Mouse (Mus musculus) heart, postnatal 0 days (tissue): ENCODE results near the gene Efhd2. TPM values are rescaled to one million over a fixed set of nuclear protein-coding genes. Genes with fewer than 3 reads are reported as not detected.

Experiments
- ATAC-seq: fragments of 200-750 bp; cut with Nextera tagmentation; 2 replicates; pipeline ENCODE4 v1.8.0; 2017; ENCODE audit warnings: low read depth, moderate number of reproducible peaks, moderate library complexity; ENCODE audit not compliant: insufficient read depth
- DNase-seq: peaks from one replicate; pipeline ENCODE4 v3.0.0-alpha.2; 2016; ENCODE audit warnings: low spot score
- H3K27ac ChIP-seq: fragments of 300-500 bp; sonication (generic); 2 replicates; pipeline ENCODE4 v1.5.1; 2014; ENCODE audit warnings: low read depth, mild to moderate bottlenecking
- H3K27me3 ChIP-seq: fragments of 300-500 bp; sonication (generic); 2 replicates; pipeline ENCODE4 v1.6.1; 2014; ENCODE audit warnings: low read length, mixed read lengths; ENCODE audit not compliant: control insufficient read depth, insufficient read depth
- H3K36me3 ChIP-seq: fragments of 300-500 bp; sonication (generic); replicated peaks from 2 replicates; pipeline ENCODE4 v1.6.1; 2014; ENCODE audit warnings: low read length, mixed read lengths; ENCODE audit not compliant: control insufficient read depth, insufficient read depth
- H3K4me1 ChIP-seq: fragments of 300-500 bp; sonication (generic); 2 replicates; pipeline ENCODE4 v1.6.1; 2014; ENCODE audit warnings: antibody characterized with exemption; ENCODE audit not compliant: control insufficient read depth, insufficient read depth
- H3K4me2 ChIP-seq: fragments of 300-500 bp; sonication (generic); 2 replicates; pipeline ENCODE4 v1.6.1; 2014; ENCODE audit warnings: low read depth, mild to moderate bottlenecking, low read length, moderate library complexity
- H3K4me3 ChIP-seq: fragments of 300-500 bp; sonication (generic); 2 replicates; pipeline ENCODE4 v1.5.1; 2014; ENCODE audit warnings: low read depth, low read length
- H3K9ac ChIP-seq: fragments of 300-500 bp; sonication (generic); replicated peaks from 2 replicates; pipeline ENCODE4 v1.6.1; 2014; ENCODE audit warnings: low read depth, low read length, mixed read lengths
- H3K9me3 ChIP-seq: fragments of 300-500 bp; sonication (generic); replicated peaks from 2 replicates; pipeline ENCODE4 v1.6.1; 2016; ENCODE audit warnings: low read length; ENCODE audit not compliant: control insufficient read depth
- CTCF ChIP-seq: IDR thresholded peaks from 2 replicates; pipeline ENCODE4 v1.5.1; 2016; ENCODE audit warnings: antibody characterized with exemption, control low read depth, low read depth
- EP300 ChIP-seq: IDR thresholded peaks from 2 replicates; pipeline ENCODE4 v1.6.1; 2016; ENCODE audit warnings: antibody characterized with exemption, low read depth
- WGBS: fragments of 180-500 bp; shearing (Covaris S2); extraction: QIAGEN DNeasy Blood & Tissue Kit; methylation state at CpG from one replicate; pipeline ENCODE4 v1.1.7; 2014; 5-methylcytosine and 5-hydroxymethylcytosine counted together
- polyA plus RNA-seq: library from polyadenylated mRNA; unstranded; fragments of >200 nt; fragmentation: Nextera tagmentation; extraction: Ambion mirVana; gene quantifications from 2 replicates; pipeline ENCODE4 v1.2.1, GENCODE M21; 2015
- total RNA-seq: library from RNA; depleted of rRNA; stranded (reverse); fragments of >200 nt; gene quantifications from 2 replicates; pipeline ENCODE4 v1.2.3, GENCODE M21; 2014; ENCODE audit warnings: low replicate concordance

Efhd2 gene
- total and polyA plus RNA-seq, 2 experiments from 2014 or later, result 42.9 to 56.9 TPM

DNA sequence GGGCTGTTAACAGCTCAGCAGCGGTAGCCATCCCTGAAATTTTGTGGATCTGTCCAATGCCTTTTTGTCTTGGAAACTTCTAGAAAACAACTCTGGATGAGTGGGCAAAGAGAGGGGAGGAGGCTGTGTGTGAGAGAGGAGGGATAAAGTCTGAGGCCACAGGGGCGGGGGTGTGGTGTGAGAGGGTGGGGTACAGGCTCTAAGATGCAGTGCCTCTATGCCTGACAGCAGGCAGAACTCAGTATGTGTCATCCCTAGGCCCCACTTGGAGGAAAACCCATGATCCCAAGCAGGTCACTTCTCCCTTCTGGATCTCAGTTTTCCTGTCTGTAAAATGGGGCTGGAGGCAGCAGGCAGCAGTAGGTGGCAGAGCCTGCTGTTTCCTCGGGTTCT lies 3.4 kb downstream of the Efhd2 start:
- DNase-seq (no peak), ATAC-seq (no peak)
- no peak overlapping the region for H3K27ac ChIP-seq
- H3K27me3 ChIP-seq, result no peaks in the 10 kb centered on the region
- H3K4me3 ChIP-seq, result no peak overlapping the region
- TF ChIP-seq EP300, result no peak
- TF ChIP-seq CTCF, result no peak
- peaks cover 47% of the 10 kb centered on the region for H3K4me1 ChIP-seq
- no peaks in the 10 kb centered on the region for H3K9me3 ChIP-seq
- no peak overlapping the region for H3K9ac ChIP-seq
- H3K36me3 ChIP-seq, result 0 out of 2 replicates have a peak, but pooled peaks cover 6% of the 10 kb centered on the region
- 91% methylated on average over 3 of the region's 3 CpGs for whole genome bisulfite sequencing
- H3K4me2 ChIP-seq, result 0 out of 2 replicates have a peak overlapping the region, but pooled peaks have one; percentile 76

DNA sequence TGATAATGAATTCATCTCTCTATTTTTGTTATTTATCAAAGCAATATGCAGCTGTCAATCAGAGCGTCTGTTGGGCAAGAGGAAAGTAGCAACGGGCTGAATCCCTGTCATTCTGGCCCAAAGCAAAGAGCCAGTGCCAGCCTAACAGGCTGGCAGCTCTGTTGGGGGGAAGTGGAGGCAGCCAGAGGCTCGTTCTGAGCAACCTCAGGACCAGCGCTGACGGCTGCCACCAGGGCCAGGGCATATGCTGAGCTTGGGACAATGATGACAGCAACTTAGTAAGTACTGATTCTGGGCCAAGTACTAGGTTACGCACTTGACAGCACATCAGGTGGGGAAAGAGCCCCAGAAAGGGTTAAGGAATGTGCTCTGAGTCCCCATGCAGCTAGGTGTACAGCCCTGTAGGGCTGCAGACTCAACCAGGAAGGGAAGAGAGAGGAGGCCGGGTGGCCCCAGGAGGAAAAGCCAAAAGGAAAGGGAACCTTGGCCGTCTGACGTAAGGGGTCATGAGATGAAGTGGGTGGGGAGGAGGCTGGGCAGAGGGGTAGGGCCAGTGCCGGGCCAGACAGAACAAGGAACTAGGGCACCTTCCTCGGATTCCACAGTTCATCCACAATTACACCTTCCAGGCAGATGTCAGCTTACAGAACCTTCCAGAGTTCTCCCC lies 3.9 kb downstream of the Efhd2 start:
- DNase-seq, result no peak
- 0 out of 2 replicates have a peak, but pooled peaks cover 6% of the 10 kb centered on the region for H3K36me3 ChIP-seq
- no peaks in the 10 kb centered on the region for H3K9me3 ChIP-seq
- H3K27ac ChIP-seq, result no peak overlapping the region
- no peaks in the 10 kb centered on the region for H3K27me3 ChIP-seq
- no peak overlapping the region for H3K9ac ChIP-seq
- TF ChIP-seq CTCF (no peak), EP300 (no peak)
- H3K4me1 ChIP-seq, result peaks cover 50% of the 10 kb centered on the region
- H3K4me2 ChIP-seq, result no peak overlapping the region
- 64% methylated on average over 11 of the region's 11 CpGs for WGBS
- no peak overlapping the region for H3K4me3 ChIP-seq
- ATAC-seq, result no peak

DNA sequence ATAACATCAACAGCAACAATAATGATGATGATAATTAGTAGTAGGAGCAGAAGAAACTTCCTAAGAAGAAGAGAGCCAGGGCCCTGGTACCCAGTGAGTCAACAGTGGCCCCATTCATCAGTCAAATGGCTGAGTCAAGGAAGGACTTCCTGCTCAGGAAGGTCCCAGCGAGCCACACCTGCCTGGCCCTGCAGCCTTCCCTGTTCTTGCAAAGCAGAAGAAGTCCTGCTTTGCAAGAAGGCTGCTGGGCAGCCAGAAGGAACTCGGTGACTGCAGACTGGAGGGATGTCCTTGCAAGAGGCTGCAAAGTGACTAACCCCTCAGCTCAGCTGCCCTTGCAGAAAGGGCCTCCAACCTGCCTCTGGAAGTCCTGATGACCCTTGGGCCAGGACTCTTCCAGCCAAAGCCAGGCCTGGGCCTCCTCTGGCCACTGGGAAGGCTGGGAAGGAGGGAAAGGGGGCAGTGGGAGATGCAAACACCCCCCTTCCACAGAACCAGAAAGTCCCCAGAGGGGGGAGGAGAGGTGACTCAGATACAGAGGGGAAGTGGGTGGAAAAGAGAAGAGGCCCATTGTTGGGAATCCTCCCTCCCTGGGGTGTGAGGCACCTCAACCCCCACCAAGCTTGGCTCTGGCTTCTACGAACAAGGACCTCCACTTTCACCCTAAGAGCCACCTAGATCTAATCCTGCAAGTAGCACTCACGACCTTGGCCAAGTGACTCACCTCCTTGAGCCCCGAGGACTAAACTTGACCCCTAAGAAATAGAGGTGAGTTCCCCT lies 5.1 kb downstream of the Efhd2 start:
- Histone ChIP-seq H3K36me3 (0 out of 2 replicates have a peak, but pooled peaks cover 6% of the 10 kb centered on the region), H3K9me3 (no peaks in the 10 kb centered on the region), H3K4me3 (no peak overlapping the region), H3K4me1 (peaks cover 43% of the 10 kb centered on the region), H3K27ac (peak overlapping the region; percentile 8; the same call in 1 of the 2 replicates), H3K9ac (no peak overlapping the region), H3K4me2 (no peak overlapping the region), H3K27me3 (no peaks in the 10 kb centered on the region)
- DNase-seq (no peak), ATAC-seq (no peak)
- TF ChIP-seq CTCF (no peak), EP300 (no peak)
- 55% methylated on average over 5 of the region's 5 CpGs for WGBS

GRCm38 (mm10) chr4:141868051-141868450 lies 6.7 kb downstream of the Efhd2 start:
- Histone ChIP-seq H3K9me3 (no peaks in the 10 kb centered on the region), H3K4me3 (no peak overlapping the region), H3K9ac (no peak overlapping the region), H3K27ac (peak overlapping the region; percentile 84), H3K27me3 (no peaks in the 10 kb centered on the region), H3K4me2 (no peak overlapping the region), H3K4me1 (peaks cover 44% of the 10 kb centered on the region), H3K36me3 (0 out of 2 replicates have a peak, but pooled peaks cover 6% of the 10 kb centered on the region)
- DNase-seq, result no peak
- no peak for ATAC-seq
- no peak for TF ChIP-seq EP300
- TF ChIP-seq CTCF, result no peak
- WGBS, result 73% methylated on average over 10 of the region's 10 CpGs

DNA sequence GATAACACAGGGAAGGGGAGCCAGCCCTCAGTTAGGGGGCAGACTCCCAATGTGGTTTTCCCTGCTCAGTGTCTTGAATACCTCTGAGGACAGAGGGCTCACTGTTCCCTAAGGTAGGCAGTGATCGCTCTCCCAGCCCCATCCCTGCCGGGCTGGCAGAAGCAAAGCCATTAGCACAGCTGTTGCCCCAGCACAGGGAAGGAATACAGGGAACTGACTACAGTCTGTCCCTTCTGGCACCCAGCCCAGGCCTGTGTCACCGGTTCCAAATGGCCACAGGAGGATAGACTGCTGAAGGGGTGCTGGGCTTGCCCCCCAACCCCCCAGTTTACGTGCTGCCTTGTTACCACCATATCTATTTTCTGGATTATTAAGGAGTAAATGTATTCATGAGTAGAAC lies 7.2 kb downstream of the Efhd2 start:
- Histone ChIP-seq H3K4me2 (peak overlapping the region; percentile 35), H3K9ac (no peak overlapping the region)
- peak; percentile 47 for ATAC-seq

More for the DNA sequence above, 7.2 kb downstream of the Efhd2 start:
- H3K27me3 ChIP-seq, result no peaks in the 10 kb centered on the region
- no peak overlapping the region for H3K4me3 ChIP-seq
- TF ChIP-seq CTCF, result no peak
- TF ChIP-seq EP300, result no peak
- peak; percentile 73 for DNase-seq
- peak overlapping the region; percentile 84 for H3K27ac ChIP-seq
- H3K9me3 ChIP-seq, result no peaks in the 10 kb centered on the region
- peaks cover 44% of the 10 kb centered on the region for H3K4me1 ChIP-seq
- 0 out of 2 replicates have a peak, but pooled peaks cover 6% of the 10 kb centered on the region for H3K36me3 ChIP-seq
- 17% methylated on average over 4 of the region's 4 CpGs for WGBS
